Mouse (Mus musculus) liver, postnatal 0 days (tissue): Measurements from ENCODE around the gene Prrc2a.

Experiments
- CTCF ChIP-seq: sonication (generic); IDR thresholded peaks from 2 replicates; pipeline ENCODE4 v1.5.1; 2016; ENCODE audit warnings: antibody characterized with exemption, low read depth
- EP300 ChIP-seq: IDR thresholded peaks from 2 replicates; pipeline ENCODE4 v1.6.1; 2016; ENCODE audit warnings: antibody characterized with exemption, low read depth, mild to moderate bottlenecking

DNA sequence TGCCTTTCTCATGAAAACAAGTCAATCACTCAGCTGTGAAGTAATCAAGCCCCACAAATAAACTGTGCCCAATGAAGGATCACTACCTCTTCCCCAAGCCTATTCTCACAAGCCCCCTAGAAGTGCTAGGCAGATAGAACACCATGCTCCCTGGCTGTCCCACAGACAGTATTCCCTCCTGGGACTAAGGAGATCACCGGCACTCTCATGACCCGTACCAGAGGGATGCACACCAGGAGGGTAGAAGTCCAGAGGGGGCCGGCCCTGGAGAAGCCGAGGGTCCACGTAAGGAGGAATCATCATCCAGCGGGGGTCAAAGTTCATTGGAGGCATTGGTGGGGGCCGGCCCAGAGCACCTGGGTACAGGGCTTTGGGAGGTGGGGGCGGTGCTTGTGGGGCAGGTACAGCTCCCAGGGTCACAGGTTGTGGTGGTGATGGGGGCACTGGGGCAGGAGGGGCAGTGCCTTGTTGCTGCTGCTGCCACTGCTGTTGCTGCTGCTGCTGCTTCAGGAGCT lies 7.0 kb downstream of the Prrc2a start:
- no peak for TF ChIP-seq CTCF
- no peak for TF ChIP-seq EP300
